Mouse (Mus musculus): Measurements from ENCODE around the gene Lrrc49. TPM values are rescaled to one million over a fixed set of nuclear protein-coding genes. Genes with fewer than 3 reads are reported as not detected.

The Lrrc49 gene
- polyA plus RNA-seq, 1 experiment = 67.9 TPM

- DNase-seq (ENCODE audit: extremely low spot score in 1 of 2, low spot score in 1 of 2) = no peak
Measured at GRCm38 (mm10) chr9:60678913-60679312, 9.0 kb downstream of the Lrrc49 start.

GRCm38 (mm10) chr9:60676429-60676828, 11.5 kb downstream of the Lrrc49 start:
- DNase-seq (ENCODE audit: extremely low spot score in 1 of 2, low spot score in 1 of 2) = peak in 1 of 2 experiments; percentile 42

- DNase-seq (ENCODE audit: extremely low spot score in 1 of 2, low spot score in 1 of 2) = no peak
Measured at GRCm38 (mm10) chr9:60674780-60675179, 13.2 kb downstream of the Lrrc49 start.

DNA sequence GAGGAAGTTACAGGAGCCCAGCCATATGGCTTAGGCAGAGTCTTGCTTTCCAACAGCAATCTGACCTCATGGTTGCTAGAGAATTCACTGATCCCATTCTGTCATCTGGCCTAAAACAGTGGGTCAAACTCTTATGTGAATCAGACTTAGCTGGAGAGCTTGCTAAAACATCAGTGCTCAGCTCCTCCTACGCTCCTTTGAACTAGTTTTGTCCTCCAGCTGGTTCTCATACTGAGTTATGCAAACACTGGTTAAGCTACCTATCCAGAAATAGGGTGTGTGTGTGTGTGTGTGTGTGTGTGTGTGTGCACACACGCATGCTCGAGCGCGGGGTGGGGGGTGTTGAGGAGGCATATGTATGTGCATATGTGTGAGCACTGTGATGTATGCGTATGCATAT, 15.4 kb downstream of the Lrrc49 start:
- DNase-seq (ENCODE audit: extremely low spot score in 1 of 2, low spot score in 1 of 2) = peak in 1 of 2 experiments; percentile 38

- no peak for DNase-seq (ENCODE audit: extremely low spot score in 1 of 2, low spot score in 1 of 2)
Measured at GRCm38 (mm10) chr9:60668886-60669285, 19.1 kb downstream of the Lrrc49 start.

DNA sequence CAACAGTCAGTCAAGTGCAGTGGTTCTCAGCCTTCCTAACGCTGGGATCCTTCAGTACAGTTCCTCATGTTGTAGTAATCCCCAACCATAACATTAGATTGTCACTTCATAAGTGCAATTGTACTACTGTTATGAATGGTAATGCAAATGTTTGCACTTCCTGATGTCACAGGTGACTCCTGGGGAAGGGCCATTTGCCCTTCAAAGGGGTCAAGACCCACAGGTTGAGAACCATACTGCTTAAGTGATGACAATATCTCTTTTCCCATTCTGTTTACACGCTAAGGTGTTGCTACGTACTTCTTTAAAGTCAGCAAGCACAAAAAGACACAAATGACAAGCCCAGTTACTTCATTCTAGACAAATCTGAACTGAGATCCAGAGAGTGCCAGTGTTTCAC, 22.4 kb downstream of the Lrrc49 start:
- no peak for DNase-seq (ENCODE audit: extremely low spot score in 1 of 2, low spot score in 1 of 2)

- DNase-seq (ENCODE audit: extremely low spot score in 1 of 2, low spot score in 1 of 2) = no peak
Measured at GRCm38 (mm10) chr9:60664866-60665265, 23.1 kb downstream of the Lrrc49 start.

DNA sequence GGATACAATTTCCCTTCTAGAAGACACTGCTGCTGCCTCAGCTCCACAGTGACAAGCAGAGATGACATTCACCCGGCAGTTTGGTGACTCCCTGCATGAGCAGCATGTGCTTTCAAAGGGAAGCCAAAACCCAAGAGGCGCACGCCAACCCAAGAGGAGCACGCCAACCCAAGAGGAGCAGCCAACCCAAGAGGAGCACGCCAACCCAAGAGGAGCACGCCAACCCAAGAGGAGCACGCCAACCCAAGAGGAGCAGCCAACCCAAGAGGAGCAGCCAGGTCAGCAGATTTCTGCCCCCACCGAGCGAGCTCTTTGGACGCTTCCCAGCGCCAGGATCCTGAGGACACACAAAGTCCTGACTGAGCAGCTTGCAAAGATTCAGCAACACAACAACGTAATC, 23.6 kb downstream of the Lrrc49 start:
- peak in 1 of 2 experiments; percentile 31 for DNase-seq (ENCODE audit: extremely low spot score in 1 of 2, low spot score in 1 of 2)

DNA sequence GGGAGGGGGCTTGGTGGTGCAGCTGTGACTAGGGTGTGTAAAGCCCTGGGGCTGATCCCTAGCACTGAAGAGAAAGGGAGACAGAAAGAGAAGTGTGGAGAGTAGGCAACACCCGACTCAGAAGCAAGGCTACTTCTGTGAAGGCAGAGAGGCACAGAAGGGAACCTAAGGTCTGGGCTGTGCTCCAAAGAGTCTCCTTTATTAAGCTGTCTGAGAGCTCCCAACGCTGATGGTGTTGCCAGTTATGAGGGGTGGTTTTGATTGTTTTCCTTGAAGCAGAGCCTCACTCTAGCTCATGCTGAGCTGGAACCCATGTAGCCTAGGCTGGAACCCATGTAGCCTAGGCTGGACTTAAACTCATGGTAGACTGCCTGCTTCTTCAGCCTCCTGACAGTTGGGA, 25.0 kb downstream of the Lrrc49 start:
- DNase-seq (ENCODE audit: extremely low spot score in 1 of 2, low spot score in 1 of 2) = no peak

GRCm38 (mm10) chr9:60653582-60653981, 34.4 kb downstream of the Lrrc49 start:
- DNase-seq (ENCODE audit: extremely low spot score in 1 of 2, low spot score in 1 of 2) = no peak

- no peak for DNase-seq (ENCODE audit: extremely low spot score in 1 of 2, low spot score in 1 of 2)
Measured at GRCm38 (mm10) chr9:60653137-60653536, 34.8 kb downstream of the Lrrc49 start.

DNA sequence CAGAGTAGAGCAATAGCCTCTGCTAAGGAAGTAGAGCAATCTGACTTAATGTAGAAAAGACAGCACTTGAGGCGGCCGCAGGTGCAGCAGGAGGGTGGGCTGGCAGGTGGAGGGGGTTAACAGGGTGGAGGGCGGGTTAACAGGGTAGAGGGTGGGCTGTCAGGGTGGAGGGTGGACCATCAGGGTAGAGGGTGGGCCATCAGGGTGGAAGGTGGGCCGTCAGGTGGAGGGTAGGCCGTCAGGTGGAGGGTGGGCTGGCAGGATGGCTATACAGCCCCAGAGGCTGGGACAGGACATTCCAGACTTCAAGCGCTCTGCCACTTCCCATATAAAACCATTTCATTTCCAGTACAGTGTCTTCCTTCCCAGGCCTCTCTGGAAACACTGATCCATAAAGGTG, 37.7 kb downstream of the Lrrc49 start:
- no peak for DNase-seq (ENCODE audit: extremely low spot score in 1 of 2, low spot score in 1 of 2)

- peak; percentile 79 to 90 for DNase-seq (ENCODE audit: extremely low spot score in 1 of 2, low spot score in 1 of 2)
Measured at GRCm38 (mm10) chr9:60648981-60649975, 38.7 kb downstream of the Lrrc49 start.

- no peak for DNase-seq (ENCODE audit: extremely low spot score in 1 of 2, low spot score in 1 of 2)
Measured at GRCm38 (mm10) chr9:60633601-60634000, 54.4 kb downstream of the Lrrc49 start.

DNA sequence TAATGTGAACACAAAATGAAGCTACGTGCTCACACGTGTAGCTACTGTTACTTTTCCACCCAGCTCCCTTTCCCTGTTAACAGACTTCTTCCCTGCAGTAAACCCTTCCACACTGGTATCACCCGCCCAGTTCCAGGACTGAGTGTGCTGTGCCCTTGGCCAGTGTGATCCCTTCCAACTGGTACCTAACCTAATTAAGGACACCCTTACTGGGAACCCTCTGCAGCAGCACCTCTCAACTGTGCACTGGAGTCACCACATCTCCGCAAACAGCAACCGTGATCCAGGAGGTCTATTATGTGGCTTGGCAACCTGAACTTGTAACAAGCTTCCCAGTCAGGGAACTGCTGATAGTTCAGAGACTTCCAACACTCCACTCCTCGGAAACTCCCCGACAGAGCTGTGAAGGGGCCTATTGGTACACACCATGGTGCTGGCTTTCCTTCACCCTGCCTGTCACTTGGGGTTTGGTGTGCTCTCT, 61.6 kb downstream of the Lrrc49 start:
- DNase-seq (ENCODE audit: extremely low spot score in 1 of 2, low spot score in 1 of 2) = no peak

DNA sequence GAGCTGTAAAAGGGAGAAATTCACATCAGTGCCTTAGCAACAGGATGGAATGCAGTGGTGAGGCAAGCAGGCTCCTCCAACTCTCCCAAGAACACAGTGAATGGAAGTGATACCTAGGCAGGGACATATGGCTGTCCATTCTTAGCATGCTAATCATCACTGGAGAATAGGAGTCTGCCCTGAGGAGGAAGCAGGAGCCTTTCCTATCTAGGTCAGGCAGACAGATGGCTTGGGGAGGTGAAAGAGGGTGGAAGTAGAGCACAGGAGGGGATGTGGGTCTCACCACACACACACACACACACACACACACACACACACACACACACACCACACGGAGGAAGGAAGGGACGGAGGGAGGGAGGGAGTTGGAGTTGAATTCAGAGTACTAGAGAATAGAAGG, 62.1 kb downstream of the Lrrc49 start:
- peak in 1 of 2 experiments; percentile 54 for DNase-seq (ENCODE audit: extremely low spot score in 1 of 2, low spot score in 1 of 2)

DNA sequence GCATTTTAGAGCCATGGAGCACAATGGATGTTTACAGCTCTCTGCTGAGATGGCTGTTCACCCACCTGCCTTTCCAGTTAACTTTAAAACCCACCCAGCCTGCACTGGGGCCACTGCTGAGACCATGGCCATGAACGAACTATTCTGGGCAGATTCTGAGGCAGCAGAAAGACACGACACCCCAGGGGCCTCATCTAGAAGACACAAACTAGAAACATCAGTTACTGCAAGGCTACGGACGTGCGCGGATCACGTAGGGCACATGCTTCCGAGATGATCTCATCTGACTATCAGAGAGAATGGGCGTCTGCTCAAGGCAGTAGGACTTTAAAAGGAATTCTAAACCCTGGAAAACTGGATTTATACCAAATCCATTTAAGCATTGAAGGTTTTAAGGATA, 71.0 kb downstream of the Lrrc49 start:
- no peak for DNase-seq (ENCODE audit: extremely low spot score in 1 of 2, low spot score in 1 of 2)

DNA sequence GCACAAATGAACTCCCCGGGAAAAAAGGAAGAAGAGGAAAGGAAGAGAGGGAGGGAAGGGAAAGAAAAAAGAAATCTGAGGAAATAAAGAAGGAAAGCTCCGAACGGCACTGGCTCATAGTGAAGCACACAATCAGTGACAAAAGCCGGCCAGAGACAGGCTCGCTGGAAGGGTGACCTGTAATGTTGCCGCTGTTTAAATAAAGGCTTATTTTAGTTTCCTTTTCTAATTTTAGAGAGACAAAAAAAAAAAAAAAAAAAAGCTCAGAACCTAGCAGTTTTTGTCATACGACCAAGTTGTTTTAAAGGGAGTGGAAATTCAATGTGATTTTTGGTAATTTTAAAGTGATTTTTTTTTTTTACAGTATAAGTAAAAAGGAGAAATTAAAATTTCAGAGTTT, 71.6 kb downstream of the Lrrc49 start:
- no peak for DNase-seq (ENCODE audit: extremely low spot score in 1 of 2, low spot score in 1 of 2)

DNA sequence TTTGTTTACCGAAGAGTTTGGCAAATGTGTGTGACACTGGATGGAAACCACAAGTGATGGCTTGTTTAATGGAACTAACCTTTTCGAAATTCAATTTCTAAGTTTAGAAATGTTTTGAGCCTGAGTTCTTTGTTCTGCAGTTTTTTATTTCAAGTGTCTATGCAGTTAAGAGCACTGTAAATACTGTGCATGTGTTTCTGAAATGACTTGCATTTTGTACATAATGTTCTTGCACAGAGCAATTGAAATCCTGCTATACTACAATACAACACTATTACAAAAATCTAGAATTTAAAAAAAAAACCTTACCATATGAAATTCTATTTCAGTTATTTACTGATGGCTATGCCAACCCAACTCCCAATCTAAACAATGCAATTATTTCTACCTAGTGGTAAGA, 75.7 kb downstream of the Lrrc49 start:
- DNase-seq (ENCODE audit: extremely low spot score in 1 of 2, low spot score in 1 of 2) = no peak

- no peak for DNase-seq (ENCODE audit: extremely low spot score in 1 of 2, low spot score in 1 of 2)
Measured at GRCm38 (mm10) chr9:60610194-60610593, 77.8 kb downstream of the Lrrc49 start.

GRCm38 (mm10) chr9:60608857-60609256, 79.1 kb downstream of the Lrrc49 start:
- no peak for DNase-seq (ENCODE audit: extremely low spot score in 1 of 2, low spot score in 1 of 2)

GRCm38 (mm10) chr9:60608086-60608485, 79.9 kb downstream of the Lrrc49 start:
- no peak for DNase-seq (ENCODE audit: extremely low spot score in 1 of 2, low spot score in 1 of 2)
